Mouse (Mus musculus) 3134 (cell line): Measurements from ENCODE around the gene Rab5c.

Experiments
- DNase-seq: peaks from one replicate; pipeline ENCODE4 v3.0.0-alpha.2; 2011; ENCODE audit warnings: low spot score; ENCODE audit not compliant: insufficient read length; ENCODE audit errors: extremely low read depth

The Rab5c gene

GRCm38 (mm10) chr11:100738066-100738604 lies at the start of gene Rab5c:
TSS of gene Rab5c (minus strand) at chr11:100738215.
- peak; percentile 99 for DNase-seq

- no peak for DNase-seq
Measured at GRCm38 (mm10) chr11:100785774-100786173, 47.8 kb upstream of the Rab5c start.

DNA sequence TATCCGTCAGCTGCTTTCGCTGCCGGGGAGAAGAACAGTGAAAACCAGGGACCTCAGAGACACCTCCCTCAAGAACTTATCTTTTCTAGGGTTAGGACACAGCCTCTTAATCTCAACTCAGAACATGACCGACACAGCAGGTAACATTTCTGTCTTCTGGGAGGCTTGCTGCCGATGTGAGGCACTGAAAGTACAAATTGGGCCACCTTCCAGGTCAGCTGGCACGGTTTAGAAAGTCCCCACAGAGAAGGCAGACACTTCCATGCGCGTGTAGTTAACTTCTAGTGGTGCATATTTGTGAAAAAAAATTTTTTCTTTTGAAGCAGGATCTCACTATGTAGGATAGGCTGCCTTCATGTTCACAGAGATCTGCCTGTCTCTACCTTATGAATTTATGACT lies 46.3 kb upstream of the Rab5c start:
- DNase-seq = no peak

DNA sequence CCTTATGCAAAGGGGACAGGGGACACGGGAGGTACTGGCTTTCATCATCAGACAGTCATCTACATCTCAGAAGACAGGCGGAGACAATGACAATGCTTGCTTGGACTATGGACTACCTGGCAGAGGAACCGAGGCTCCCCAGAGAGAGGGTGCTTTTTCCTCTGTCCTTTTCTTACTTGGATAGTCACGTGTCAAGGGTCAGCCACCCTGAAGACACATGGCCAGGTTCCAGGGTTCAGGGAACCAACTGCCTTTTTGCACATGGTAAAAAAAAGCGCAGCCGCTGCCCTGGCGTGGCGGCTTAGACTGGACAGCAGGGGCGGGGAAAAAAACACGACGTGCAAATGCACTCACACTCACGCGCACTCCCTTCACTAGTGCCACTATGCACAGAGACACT lies 44.6 kb upstream of the Rab5c start:
- DNase-seq = no peak

GRCm38 (mm10) chr11:100781763-100782475 lies 43.9 kb upstream of the Rab5c start:
- DNase-seq = no peak

DNA sequence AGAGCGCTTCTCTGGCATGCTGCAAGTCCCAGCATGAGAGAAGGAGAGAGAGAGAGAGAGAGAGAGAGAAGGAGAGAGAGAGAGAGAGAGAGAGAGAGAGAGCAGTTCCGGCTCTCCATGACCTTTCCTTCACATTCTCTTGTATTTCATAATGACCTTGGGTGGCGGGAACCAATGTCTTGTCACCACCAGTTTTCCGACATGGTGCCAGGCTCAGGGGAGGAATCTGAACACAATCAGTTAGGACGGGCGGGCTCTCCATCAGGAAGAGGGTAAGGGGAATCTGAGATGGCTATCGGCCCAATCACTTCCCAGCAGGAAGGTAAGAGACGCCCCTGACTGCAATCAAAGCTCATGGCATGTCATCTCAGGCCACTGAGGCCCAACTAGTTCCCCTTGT lies 42.2 kb upstream of the Rab5c start:
- no peak for DNase-seq

- DNase-seq = no peak
Measured at GRCm38 (mm10) chr11:100778069-100778468, 40.1 kb upstream of the Rab5c start.

DNA sequence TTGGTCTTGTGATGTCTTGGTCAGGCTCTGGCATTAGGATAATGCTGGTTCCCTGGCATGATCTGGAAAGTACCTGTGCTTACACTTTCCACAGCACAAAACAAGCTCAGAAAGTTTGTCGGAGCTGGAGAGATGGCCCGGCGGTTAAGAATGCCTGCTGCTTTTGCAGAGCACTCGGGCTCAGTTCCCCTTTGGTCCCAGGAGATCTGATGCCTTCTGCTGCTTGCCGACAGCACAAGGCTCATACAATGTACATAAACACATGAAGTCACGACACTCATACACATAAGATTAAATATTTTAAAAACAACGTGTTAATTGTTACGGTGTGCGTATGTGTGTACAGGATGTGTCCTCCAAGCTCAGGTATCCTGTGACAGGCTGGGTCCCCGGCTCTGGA lies 37.9 kb upstream of the Rab5c start:
- DNase-seq = no peak

GRCm38 (mm10) chr11:100774261-100774660 lies 36.2 kb upstream of the Rab5c start:
- DNase-seq = no peak

DNA sequence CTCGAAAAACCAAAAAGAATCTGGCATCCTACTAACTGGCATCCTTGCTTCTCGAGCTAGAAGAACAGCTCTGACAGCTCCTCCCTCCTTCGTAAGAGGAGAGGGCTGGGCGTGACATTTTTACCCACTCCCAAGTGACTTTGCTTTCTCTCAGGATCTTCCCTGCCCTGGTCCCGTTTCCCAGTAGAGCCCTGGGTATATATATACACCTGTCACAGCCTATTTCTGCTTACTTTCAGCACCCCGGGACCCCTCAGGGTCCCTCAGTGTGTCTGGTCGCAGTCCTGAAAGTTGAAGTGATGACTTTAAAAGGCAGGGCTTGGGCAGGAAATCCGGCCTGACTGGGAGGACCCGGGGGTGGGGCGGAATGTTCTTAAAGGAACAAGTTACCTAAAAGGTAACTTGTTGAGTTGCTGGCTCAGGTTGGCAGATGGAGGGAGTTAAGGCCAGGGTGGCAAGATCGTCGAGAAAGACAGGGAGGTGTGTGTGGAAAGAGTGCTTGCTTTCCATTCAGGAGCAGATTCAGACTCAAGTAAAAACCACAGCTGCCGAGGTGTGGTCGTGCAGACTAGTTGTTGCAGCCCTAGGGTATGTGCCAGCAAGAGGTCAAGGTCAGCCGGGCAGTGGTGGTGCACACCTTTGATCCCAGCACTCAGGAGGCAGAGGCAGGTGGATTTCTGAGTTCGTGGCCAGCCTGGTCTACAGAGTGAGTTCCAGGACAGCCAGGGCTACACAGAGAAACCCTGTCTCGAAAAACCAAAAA lies 32.8 kb upstream of the Rab5c start, which contains the start of gene Ghdc:
Gene Ghdc, minus strand, starts transcription at position 312 of the 763 bp plus-strand sequence.
- peak; percentile 80 for DNase-seq

- peak; percentile 38 for DNase-seq
Measured at GRCm38 (mm10) chr11:100769980-100770379, 32.0 kb upstream of the Rab5c start.

DNA sequence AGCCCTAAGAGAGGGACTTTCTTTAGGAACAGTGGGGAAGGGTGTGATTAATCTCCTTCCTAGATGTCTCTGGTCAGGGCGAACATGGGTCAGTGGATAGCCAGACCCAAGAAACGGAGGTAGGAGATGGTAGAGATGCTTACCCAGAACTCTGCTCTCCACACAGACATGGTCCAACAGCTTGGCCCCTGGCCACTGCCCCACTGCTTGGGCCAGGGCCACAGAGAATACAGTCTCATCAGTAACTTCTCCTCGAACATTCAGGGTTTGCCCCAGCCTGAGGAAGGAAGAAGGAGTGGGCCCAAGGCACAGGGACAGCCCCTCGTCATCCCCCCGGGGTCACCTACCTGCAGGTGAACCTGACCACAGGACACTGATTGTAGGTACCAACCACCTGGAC lies 29.9 kb upstream of the Rab5c start:
- no peak for DNase-seq

GRCm38 (mm10) chr11:100766726-100767125 lies 28.7 kb upstream of the Rab5c start:
- no peak for DNase-seq

- DNase-seq = no peak
Measured at GRCm38 (mm10) chr11:100762831-100763230, 24.8 kb upstream of the Rab5c start, which contains the start of gene Hcrt. TSS of gene Hcrt (minus strand) at chr11:100762931.

GRCm38 (mm10) chr11:100761547-100762045 lies 23.6 kb upstream of the Rab5c start:
- no peak for DNase-seq

- DNase-seq = no peak
Measured at GRCm38 (mm10) chr11:100759611-100760233, 21.7 kb upstream of the Rab5c start, which contains the start of gene Kcnh4. TSS of gene Kcnh4 (minus strand) at chr11:100759942.

- DNase-seq = no peak
Measured at GRCm38 (mm10) chr11:100758707-100759610, 20.9 kb upstream of the Rab5c start.

DNA sequence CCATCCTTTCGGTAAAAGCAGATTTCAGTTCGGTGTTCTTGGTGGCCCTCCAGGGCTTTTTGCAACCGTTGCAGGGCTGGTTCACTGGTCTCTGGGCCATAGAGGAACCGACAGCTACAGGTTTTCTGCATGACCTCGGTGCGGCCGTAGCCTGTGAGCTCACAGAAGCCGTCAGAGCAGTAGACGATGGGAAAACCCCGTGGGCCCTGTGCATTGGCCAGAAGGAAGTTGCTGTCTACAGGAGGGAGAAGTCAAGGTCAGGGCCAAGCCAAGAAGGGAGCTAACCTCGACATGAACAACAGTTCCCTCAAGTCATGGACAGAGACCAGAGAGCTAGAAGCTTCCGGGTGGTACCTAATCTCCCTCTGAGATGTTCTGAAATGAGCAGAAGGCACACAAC lies 19.6 kb upstream of the Rab5c start:
- no peak for DNase-seq

DNA sequence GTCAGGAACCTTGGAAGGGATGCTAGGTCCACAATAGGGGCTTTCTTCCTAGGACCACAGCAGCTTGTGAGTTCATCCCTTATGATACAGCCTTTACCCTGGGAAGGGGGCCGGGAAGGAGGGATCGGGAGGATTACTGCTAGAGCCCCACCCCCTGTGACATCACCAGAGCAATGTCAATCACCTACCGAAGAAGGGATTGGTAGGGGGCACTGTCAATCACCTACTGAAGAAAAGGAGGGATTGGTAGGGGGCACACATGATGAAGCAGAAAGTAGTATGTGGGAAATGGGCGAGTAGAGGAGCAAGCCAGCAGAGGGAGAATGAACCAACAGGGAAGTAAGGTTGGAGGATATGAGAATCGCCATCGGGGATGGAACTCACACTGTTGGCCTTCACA lies 18.5 kb upstream of the Rab5c start:
- no peak for DNase-seq

- DNase-seq = no peak
Measured at GRCm38 (mm10) chr11:100754693-100755057, 16.7 kb upstream of the Rab5c start.
